Mouse (Mus musculus): ENCODE data around the gene Ryr3. TPM values are rescaled to one million over a fixed set of nuclear protein-coding genes. Genes with fewer than 3 reads are reported as not detected.
A peak's percentile ranks its signal among the peaks of the same experiment; 100 is the strongest.

Ryr3 gene
- polyA plus RNA-seq, 1 experiment from 2014 or later = 14.1 TPM

- Histone ChIP-seq H3K36me3 (ENCODE audit: control insufficient read depth, insufficient read depth, low read length) (no peaks in the 10 kb centered on the region), H3K27ac (ENCODE audit: low read depth, low read length) (no peak overlapping the region), H3K27me3 (ENCODE audit: control insufficient read depth, insufficient read depth, low read length) (no peaks in the 10 kb centered on the region), H3K4me3 (ENCODE audit: low read depth, low read length) (no peak overlapping the region), H3K9ac (replicated peaks; ENCODE audit: low read depth, low read length) (no peak overlapping the region), H3K9me3 (ENCODE audit: control insufficient read depth, low read length) (no peaks in the 10 kb centered on the region), H3K4me1 (ENCODE audit: control insufficient read depth, insufficient read depth, low read length) (no peaks in the 10 kb centered on the region), H3K4me2 (ENCODE audit: low read depth, low read length) (no peak overlapping the region)
- WGBS = 72% methylated on average over 10 of the region's 10 CpGs
- no peak; the same call in 1 of the 2 replicates for ATAC-seq (ENCODE audit: low read depth)
Observed at GRCm38 (mm10) chr2:112600222-112600621, 616.7 kb downstream of the Ryr3 start.

DNA sequence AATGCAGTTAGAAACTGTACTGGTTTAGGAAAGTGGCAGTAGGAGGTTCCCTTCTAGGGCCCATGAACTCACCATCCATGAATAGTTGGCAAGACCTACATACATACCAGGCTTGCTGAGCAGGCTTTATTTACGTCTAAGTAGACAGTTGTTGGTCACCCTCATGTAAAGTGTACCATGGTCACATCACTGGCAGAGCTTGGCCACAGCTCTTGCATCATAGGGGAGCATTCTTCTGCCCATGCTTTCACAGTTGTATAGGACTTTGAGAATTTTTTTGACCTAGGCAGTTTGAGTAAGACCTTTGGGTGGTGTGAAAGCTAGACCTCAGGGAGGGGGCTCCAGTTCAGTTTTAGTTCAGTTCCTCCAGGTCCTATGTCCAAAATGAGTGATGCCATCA is 619.8 kb downstream of the Ryr3 start:
- H3K36me3 ChIP-seq (ENCODE audit: control insufficient read depth, insufficient read depth, low read length) = no peaks in the 10 kb centered on the region
- WGBS = 74% methylated on average over 1 of the region's 1 CpGs

GRCm38 (mm10) chr2:112596415-112596814 is 620.5 kb downstream of the Ryr3 start:
- WGBS = 83% methylated on average over 5 of the region's 5 CpGs
- Histone ChIP-seq H3K4me3 (ENCODE audit: low read depth, low read length) (no peak overlapping the region), H3K9me3 (ENCODE audit: control insufficient read depth, low read length) (no peaks in the 10 kb centered on the region), H3K4me2 (ENCODE audit: low read depth, low read length) (no peak overlapping the region), H3K36me3 (ENCODE audit: control insufficient read depth, insufficient read depth, low read length) (no peaks in the 10 kb centered on the region), H3K27ac (ENCODE audit: low read depth, low read length) (no peak overlapping the region), H3K9ac (replicated peaks; ENCODE audit: low read depth, low read length) (no peak overlapping the region), H3K27me3 (ENCODE audit: control insufficient read depth, insufficient read depth, low read length) (no peaks in the 10 kb centered on the region), H3K4me1 (ENCODE audit: control insufficient read depth, insufficient read depth, low read length) (no peaks in the 10 kb centered on the region)
- ATAC-seq (ENCODE audit: low read depth) = no peak

More for the DNA sequence above, 619.8 kb downstream of the Ryr3 start:
- H3K4me2 ChIP-seq (ENCODE audit: low read depth, low read length) = no peak overlapping the region
- no peak overlapping the region for H3K4me3 ChIP-seq (ENCODE audit: low read depth, low read length)
- no peak overlapping the region for H3K9ac ChIP-seq (replicated peaks; ENCODE audit: low read depth, low read length)
- no peaks in the 10 kb centered on the region for H3K4me1 ChIP-seq (ENCODE audit: control insufficient read depth, insufficient read depth, low read length)
- no peaks in the 10 kb centered on the region for H3K9me3 ChIP-seq (ENCODE audit: control insufficient read depth, low read length)
- H3K27ac ChIP-seq (ENCODE audit: low read depth, low read length) = no peak overlapping the region
- no peaks in the 10 kb centered on the region for H3K27me3 ChIP-seq (ENCODE audit: control insufficient read depth, insufficient read depth, low read length)
- no peak for ATAC-seq (ENCODE audit: low read depth)

- Histone ChIP-seq H3K4me2 (ENCODE audit: low read depth, low read length) (no peak overlapping the region), H3K27me3 (ENCODE audit: control insufficient read depth, insufficient read depth, low read length) (no peaks in the 10 kb centered on the region), H3K27ac (ENCODE audit: low read depth, low read length) (no peak overlapping the region), H3K9ac (replicated peaks; ENCODE audit: low read depth, low read length) (no peak overlapping the region), H3K4me1 (ENCODE audit: control insufficient read depth, insufficient read depth, low read length) (no peaks in the 10 kb centered on the region), H3K4me3 (ENCODE audit: low read depth, low read length) (no peak overlapping the region), H3K36me3 (ENCODE audit: control insufficient read depth, insufficient read depth, low read length) (no peaks in the 10 kb centered on the region), H3K9me3 (ENCODE audit: control insufficient read depth, low read length) (no peaks in the 10 kb centered on the region)
- 83% methylated on average over 3 of the region's 3 CpGs for WGBS
- ATAC-seq (ENCODE audit: low read depth) = no peak
Observed at GRCm38 (mm10) chr2:112595807-112596206, 621.1 kb downstream of the Ryr3 start.

GRCm38 (mm10) chr2:112593781-112594180 is 623.1 kb downstream of the Ryr3 start:
- Histone ChIP-seq H3K9me3 (ENCODE audit: control insufficient read depth, low read length) (no peaks in the 10 kb centered on the region), H3K4me1 (ENCODE audit: control insufficient read depth, insufficient read depth, low read length) (no peaks in the 10 kb centered on the region), H3K4me2 (ENCODE audit: low read depth, low read length) (no peak overlapping the region), H3K27me3 (ENCODE audit: control insufficient read depth, insufficient read depth, low read length) (no peaks in the 10 kb centered on the region), H3K36me3 (ENCODE audit: control insufficient read depth, insufficient read depth, low read length) (no peaks in the 10 kb centered on the region), H3K4me3 (ENCODE audit: low read depth, low read length) (no peak overlapping the region), H3K27ac (ENCODE audit: low read depth, low read length) (no peak overlapping the region), H3K9ac (replicated peaks; ENCODE audit: low read depth, low read length) (no peak overlapping the region)
- WGBS = 97% methylated on average over 2 of the region's 2 CpGs
- ATAC-seq (ENCODE audit: low read depth) = no peak

GRCm38 (mm10) chr2:112593322-112593721 is 623.6 kb downstream of the Ryr3 start:
- no peak overlapping the region for H3K9ac ChIP-seq (replicated peaks; ENCODE audit: low read depth, low read length)
- H3K4me3 ChIP-seq (ENCODE audit: low read depth, low read length) = no peak overlapping the region
- no peak overlapping the region for H3K4me2 ChIP-seq (ENCODE audit: low read depth, low read length)
- no peak overlapping the region for H3K27ac ChIP-seq (ENCODE audit: low read depth, low read length)
- no peaks in the 10 kb centered on the region for H3K4me1 ChIP-seq (ENCODE audit: control insufficient read depth, insufficient read depth, low read length)
- no peak for ATAC-seq (ENCODE audit: low read depth)
- no peaks in the 10 kb centered on the region for H3K27me3 ChIP-seq (ENCODE audit: control insufficient read depth, insufficient read depth, low read length)
- H3K9me3 ChIP-seq (ENCODE audit: control insufficient read depth, low read length) = no peaks in the 10 kb centered on the region
- 73% methylated on average over 2 of the region's 2 CpGs for WGBS
- H3K36me3 ChIP-seq (ENCODE audit: control insufficient read depth, insufficient read depth, low read length) = no peaks in the 10 kb centered on the region

GRCm38 (mm10) chr2:112591451-112591871 is 625.4 kb downstream of the Ryr3 start:
- Histone ChIP-seq H3K9ac (replicated peaks; ENCODE audit: low read depth, low read length) (no peak overlapping the region), H3K4me1 (ENCODE audit: control insufficient read depth, insufficient read depth, low read length) (no peaks in the 10 kb centered on the region), H3K27ac (ENCODE audit: low read depth, low read length) (no peak overlapping the region), H3K4me3 (ENCODE audit: low read depth, low read length) (no peak overlapping the region), H3K4me2 (ENCODE audit: low read depth, low read length) (no peak overlapping the region), H3K36me3 (ENCODE audit: control insufficient read depth, insufficient read depth, low read length) (no peaks in the 10 kb centered on the region), H3K9me3 (ENCODE audit: control insufficient read depth, low read length) (no peaks in the 10 kb centered on the region), H3K27me3 (ENCODE audit: control insufficient read depth, insufficient read depth, low read length) (no peaks in the 10 kb centered on the region)
- 29% methylated on average over 6 of the region's 6 CpGs for WGBS
- peak; percentile 54; the same call in 1 of the 2 replicates for ATAC-seq (ENCODE audit: low read depth)

DNA sequence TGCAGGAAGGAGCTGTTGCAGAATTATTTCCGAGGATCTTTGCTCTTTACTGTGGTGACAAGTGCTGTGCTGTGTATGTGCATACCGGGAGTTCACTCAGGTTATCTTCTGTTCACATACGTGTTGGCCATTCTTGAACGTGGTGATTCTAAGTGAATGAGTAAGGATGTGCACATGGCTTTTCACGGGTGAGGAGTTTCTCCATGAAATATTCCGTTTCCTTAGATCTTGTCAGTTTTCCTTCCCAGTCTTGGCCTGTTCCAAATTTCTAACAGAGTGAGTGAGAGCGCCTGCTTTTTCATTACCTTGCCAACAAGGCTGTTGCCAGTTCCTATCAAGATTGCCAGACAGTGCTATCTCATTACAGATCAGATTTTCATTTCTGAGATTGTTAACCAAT is 625.9 kb downstream of the Ryr3 start:
- 79% methylated on average over 7 of the region's 7 CpGs for WGBS
- no peak overlapping the region for H3K27ac ChIP-seq (ENCODE audit: low read depth, low read length)

More for the DNA sequence above, 625.9 kb downstream of the Ryr3 start:
- no peak overlapping the region for H3K4me2 ChIP-seq (ENCODE audit: low read depth, low read length)
- no peak overlapping the region for H3K9ac ChIP-seq (replicated peaks; ENCODE audit: low read depth, low read length)
- no peaks in the 10 kb centered on the region for H3K4me1 ChIP-seq (ENCODE audit: control insufficient read depth, insufficient read depth, low read length)
- no peaks in the 10 kb centered on the region for H3K9me3 ChIP-seq (ENCODE audit: control insufficient read depth, low read length)
- no peaks in the 10 kb centered on the region for H3K27me3 ChIP-seq (ENCODE audit: control insufficient read depth, insufficient read depth, low read length)
- no peak for ATAC-seq (ENCODE audit: low read depth)
- H3K36me3 ChIP-seq (ENCODE audit: control insufficient read depth, insufficient read depth, low read length) = no peaks in the 10 kb centered on the region
- no peak overlapping the region for H3K4me3 ChIP-seq (ENCODE audit: low read depth, low read length)
